Mouse (Mus musculus): ENCODE measurements around the gene Fdx1. TPM values are rescaled to one million over a fixed set of nuclear protein-coding genes. Genes with fewer than 3 reads are reported as not detected.

Fdx1 gene
- polyA plus RNA-seq, 1 experiment from 2014 or later: 103 TPM

DNA sequence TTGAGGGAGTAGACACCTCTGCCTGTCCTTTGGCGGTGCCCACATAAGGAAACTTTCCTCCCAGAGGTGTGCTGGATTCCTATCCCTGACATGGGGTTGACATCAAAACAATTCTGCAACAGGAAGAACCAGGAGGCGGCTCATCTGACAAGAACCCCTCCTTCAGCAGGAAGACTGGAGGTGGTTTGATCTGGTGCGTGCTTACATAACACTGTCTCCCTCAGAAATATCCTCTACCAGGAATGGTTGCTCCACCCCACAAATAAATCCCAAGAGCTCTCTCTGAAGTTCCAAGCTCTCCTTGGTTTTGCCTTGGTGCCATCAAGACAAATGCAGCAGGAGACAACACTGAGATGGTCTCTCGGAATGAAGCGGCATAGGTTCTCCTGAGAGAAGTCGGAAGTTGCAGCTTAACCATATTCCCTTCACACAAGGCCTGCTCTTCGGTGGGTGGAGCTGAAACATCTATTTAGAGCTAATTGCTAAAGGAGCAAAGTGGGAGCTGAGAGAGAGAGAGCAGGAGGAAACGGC is 38.7 kb downstream of the Fdx1 start:
- Histone ChIP-seq H3K36me3 (ENCODE audit: control insufficient read depth, insufficient read depth, low read length) (no peaks in the 10 kb centered on the region), H3K4me3 (ENCODE audit: control insufficient read depth in 1 of 2, insufficient read depth in 1 of 2, low read depth in 1 of 2, low read length in 2 of 2) (no peak overlapping the region), H3K4me1 (ENCODE audit: control insufficient read depth in 2 of 2, insufficient read depth in 2 of 2, low read length in 2 of 2) (peaks cover 6 to 7% of the 10 kb centered on the region in 2 experiments; a peak in 3 of 4 replicates), H3K4me2 (ENCODE audit: low read length) (no peak overlapping the region), H3K9me3 (ENCODE audit: control insufficient read depth, low read length) (no peaks in the 10 kb centered on the region), H3K27ac (replicated peaks in 1 of 2; ENCODE audit: control insufficient read depth in 1 of 2, insufficient read depth in 1 of 2, low read depth in 2 of 2, low read length in 2 of 2) (no peak overlapping the region), H3K9ac (ENCODE audit: low read length) (no peak overlapping the region), H3K27me3 (ENCODE audit: control insufficient read depth, insufficient read depth, low read length) (no peaks in the 10 kb centered on the region)
- WGBS: 64% methylated on average over 8 of the region's 8 CpGs
- no peak for ATAC-seq (ENCODE audit: insufficient number of reproducible peaks, insufficient read depth, low FRiP score, low read depth)

DNA sequence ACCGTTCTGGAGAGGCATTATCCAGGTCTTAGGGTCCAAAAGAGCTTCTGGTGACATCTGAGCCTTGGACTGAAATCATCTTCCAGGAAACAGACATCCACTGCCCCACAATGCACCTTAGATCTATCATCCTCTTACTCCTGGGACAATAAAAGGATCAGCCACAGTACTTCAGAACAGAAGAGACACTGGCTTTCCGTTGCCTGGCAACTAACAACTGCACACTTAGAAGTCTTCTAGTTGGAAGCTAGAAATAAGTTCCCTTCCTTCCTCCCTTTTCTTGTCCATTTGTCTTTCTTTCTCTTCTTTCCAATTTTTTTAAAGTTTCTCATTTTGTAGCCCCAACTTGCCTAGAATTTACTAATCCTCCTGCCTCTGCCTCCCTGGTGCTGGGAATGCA is 40.6 kb downstream of the Fdx1 start:
- H3K4me1 ChIP-seq (ENCODE audit: control insufficient read depth in 2 of 2, insufficient read depth in 2 of 2, low read length in 2 of 2): peaks cover 0 to under 1% of the 10 kb centered on the region in 2 experiments; a peak in 1 of 4 replicates
- 79% methylated on average over 2 of the region's 2 CpGs for WGBS
- H3K27me3 ChIP-seq (ENCODE audit: control insufficient read depth, insufficient read depth, low read length): no peaks in the 10 kb centered on the region
- H3K9ac ChIP-seq (ENCODE audit: low read length): no peak overlapping the region
- no peaks in the 10 kb centered on the region for H3K36me3 ChIP-seq (ENCODE audit: control insufficient read depth, insufficient read depth, low read length)
- H3K27ac ChIP-seq (replicated peaks in 1 of 2; ENCODE audit: control insufficient read depth in 1 of 2, insufficient read depth in 1 of 2, low read depth in 2 of 2, low read length in 2 of 2): no peak overlapping the region
- no peak overlapping the region for H3K4me2 ChIP-seq (ENCODE audit: low read length)
- H3K9me3 ChIP-seq (ENCODE audit: control insufficient read depth, low read length): no peaks in the 10 kb centered on the region
- no peak overlapping the region for H3K4me3 ChIP-seq (ENCODE audit: control insufficient read depth in 1 of 2, insufficient read depth in 1 of 2, low read depth in 1 of 2, low read length in 2 of 2)
- ATAC-seq (ENCODE audit: insufficient number of reproducible peaks, insufficient read depth, low FRiP score, low read depth): no peak

DNA sequence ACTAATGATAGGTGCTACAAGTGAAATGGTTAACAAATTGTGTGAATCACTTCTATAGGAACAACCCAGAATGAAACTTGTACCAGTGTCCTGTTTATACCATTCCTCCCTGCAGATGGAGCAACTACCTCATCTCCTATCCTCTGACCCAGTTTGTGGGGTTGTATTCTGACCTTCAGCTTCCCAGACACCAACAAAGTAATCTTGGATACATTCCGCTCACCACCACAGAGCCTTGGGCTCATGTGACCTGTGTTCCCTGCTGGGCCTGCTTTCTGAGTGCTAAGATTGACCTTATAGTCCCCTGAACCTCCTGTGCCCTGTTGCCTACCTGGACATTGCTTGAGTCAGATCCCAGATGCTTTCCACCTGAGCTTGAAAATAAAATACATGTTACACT is 47.8 kb downstream of the Fdx1 start:
- Histone ChIP-seq H3K4me3 (ENCODE audit: control insufficient read depth in 1 of 2, insufficient read depth in 1 of 2, low read depth in 1 of 2, low read length in 2 of 2) (no peak overlapping the region), H3K27me3 (ENCODE audit: control insufficient read depth, insufficient read depth, low read length) (no peaks in the 10 kb centered on the region), H3K9ac (ENCODE audit: low read length) (no peak overlapping the region), H3K27ac (replicated peaks in 1 of 2; ENCODE audit: control insufficient read depth in 1 of 2, insufficient read depth in 1 of 2, low read depth in 2 of 2, low read length in 2 of 2) (no peak overlapping the region), H3K4me1 (ENCODE audit: control insufficient read depth in 2 of 2, insufficient read depth in 2 of 2, low read length in 2 of 2) (no peaks in the 10 kb centered on the region; a peak in 1 of 4 replicates), H3K36me3 (ENCODE audit: control insufficient read depth, insufficient read depth, low read length) (no peaks in the 10 kb centered on the region), H3K9me3 (ENCODE audit: control insufficient read depth, low read length) (no peaks in the 10 kb centered on the region), H3K4me2 (ENCODE audit: low read length) (no peak overlapping the region)
- no peak for ATAC-seq (ENCODE audit: insufficient number of reproducible peaks, insufficient read depth, low FRiP score, low read depth)
- 52% methylated on average over 1 of the region's 1 CpGs for WGBS

DNA sequence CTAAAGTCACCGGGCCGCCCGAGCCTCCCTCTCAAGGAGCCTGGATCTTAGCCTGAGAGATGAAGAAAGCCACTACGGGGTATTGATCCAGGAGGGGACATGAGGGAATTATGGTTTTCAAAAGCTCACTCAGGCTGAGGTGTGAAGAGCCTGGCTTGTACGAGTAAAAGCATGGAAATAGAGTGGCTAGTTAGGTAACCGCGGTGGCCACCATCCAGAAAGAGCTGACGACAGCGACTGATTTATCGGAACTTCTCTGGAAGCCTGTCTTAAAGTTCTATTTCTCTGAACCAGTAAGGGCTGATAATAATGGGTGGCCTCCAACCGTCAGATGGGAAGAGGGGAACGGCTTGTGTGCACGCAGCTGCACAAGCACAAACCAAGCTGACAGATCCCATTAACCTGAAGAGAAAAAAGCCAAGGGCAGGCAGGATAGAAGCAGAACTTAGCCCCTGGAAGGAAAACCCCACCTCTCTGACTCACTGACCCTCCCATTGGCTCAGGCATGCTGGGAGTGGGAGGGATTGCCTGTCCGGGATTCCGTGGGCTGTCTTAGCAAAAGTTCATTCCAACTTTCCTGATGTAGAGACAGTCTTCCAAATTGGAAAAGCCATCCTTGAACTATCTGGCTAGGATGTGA is 48.8 kb downstream of the Fdx1 start:
- Histone ChIP-seq H3K9me3 (ENCODE audit: control insufficient read depth, low read length) (no peaks in the 10 kb centered on the region), H3K4me3 (ENCODE audit: control insufficient read depth in 1 of 2, insufficient read depth in 1 of 2, low read depth in 1 of 2, low read length in 2 of 2) (no peak overlapping the region), H3K9ac (ENCODE audit: low read length) (no peak overlapping the region), H3K27ac (replicated peaks in 1 of 2; ENCODE audit: control insufficient read depth in 1 of 2, insufficient read depth in 1 of 2, low read depth in 2 of 2, low read length in 2 of 2) (no peak overlapping the region), H3K27me3 (ENCODE audit: control insufficient read depth, insufficient read depth, low read length) (no peaks in the 10 kb centered on the region), H3K4me2 (ENCODE audit: low read length) (no peak overlapping the region), H3K36me3 (ENCODE audit: control insufficient read depth, insufficient read depth, low read length) (no peaks in the 10 kb centered on the region), H3K4me1 (ENCODE audit: control insufficient read depth in 2 of 2, insufficient read depth in 2 of 2, low read length in 2 of 2) (no peaks in the 10 kb centered on the region; a peak in 1 of 4 replicates)
- WGBS: 65% methylated on average over 15 of the region's 15 CpGs
- ATAC-seq (ENCODE audit: insufficient number of reproducible peaks, insufficient read depth, low FRiP score, low read depth): no peak

DNA sequence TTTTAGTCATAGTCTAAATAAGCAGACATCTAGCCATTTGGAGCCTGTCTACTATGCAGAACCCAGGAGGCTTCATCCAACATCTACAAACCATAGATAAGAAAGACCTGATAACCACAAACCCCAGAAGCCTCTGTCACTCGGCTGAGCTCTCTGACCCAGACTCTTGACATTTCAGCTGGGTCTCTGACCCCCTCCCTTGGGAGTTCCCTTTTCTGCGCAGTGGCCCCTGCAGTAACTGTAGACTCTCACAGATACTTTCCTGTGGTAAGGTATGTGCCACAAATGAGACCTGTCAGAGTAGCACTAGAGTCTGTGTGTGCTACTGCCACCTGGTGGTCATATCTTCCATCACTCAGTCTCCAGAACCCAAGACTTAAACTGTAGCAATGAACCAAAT is 54.5 kb downstream of the Fdx1 start:
- WGBS: 0% methylated on average over 2 of the region's 2 CpGs
- Histone ChIP-seq H3K4me2 (ENCODE audit: low read length) (no peak overlapping the region), H3K9me3 (ENCODE audit: control insufficient read depth, low read length) (no peaks in the 10 kb centered on the region), H3K27ac (replicated peaks in 1 of 2; ENCODE audit: control insufficient read depth in 1 of 2, insufficient read depth in 1 of 2, low read depth in 2 of 2, low read length in 2 of 2) (no peak overlapping the region), H3K9ac (ENCODE audit: low read length) (no peak overlapping the region), H3K4me3 (ENCODE audit: control insufficient read depth in 1 of 2, insufficient read depth in 1 of 2, low read depth in 1 of 2, low read length in 2 of 2) (no peak overlapping the region), H3K36me3 (ENCODE audit: control insufficient read depth, insufficient read depth, low read length) (no peaks in the 10 kb centered on the region), H3K27me3 (ENCODE audit: control insufficient read depth, insufficient read depth, low read length) (no peaks in the 10 kb centered on the region), H3K4me1 (ENCODE audit: control insufficient read depth in 2 of 2, insufficient read depth in 2 of 2, low read length in 2 of 2) (peaks cover 0 to 3% of the 10 kb centered on the region in 2 experiments; a peak in 2 of 4 replicates)
- ATAC-seq (ENCODE audit: insufficient number of reproducible peaks, insufficient read depth, low FRiP score, low read depth): peak; percentile 71

DNA sequence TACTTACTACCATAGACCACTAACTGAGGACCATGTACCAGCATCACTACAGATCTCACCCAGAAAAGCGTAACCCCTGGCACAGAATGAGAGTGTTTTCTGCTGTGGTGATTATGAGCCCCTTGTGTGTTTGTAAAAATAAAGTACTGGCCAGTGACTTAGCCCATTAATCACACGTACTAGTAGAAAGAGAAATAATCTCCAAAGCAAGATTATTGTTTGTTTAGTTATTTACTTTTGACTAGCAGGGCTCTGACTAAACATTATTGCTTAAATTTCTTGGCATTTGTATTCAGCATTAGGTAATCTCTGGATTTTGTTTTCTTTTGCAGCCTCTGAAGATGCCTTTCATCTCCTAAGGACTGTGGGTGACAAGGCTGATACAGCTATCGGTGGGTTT is 55.1 kb downstream of the Fdx1 start:
- Histone ChIP-seq H3K4me1 (ENCODE audit: control insufficient read depth in 2 of 2, insufficient read depth in 2 of 2, low read length in 2 of 2) (peaks cover 0 to 3% of the 10 kb centered on the region in 2 experiments; a peak in 2 of 4 replicates), H3K9ac (ENCODE audit: low read length) (no peak overlapping the region), H3K36me3 (ENCODE audit: control insufficient read depth, insufficient read depth, low read length) (no peaks in the 10 kb centered on the region), H3K27ac (replicated peaks in 1 of 2; ENCODE audit: control insufficient read depth in 1 of 2, insufficient read depth in 1 of 2, low read depth in 2 of 2, low read length in 2 of 2) (no peak overlapping the region), H3K9me3 (ENCODE audit: control insufficient read depth, low read length) (no peaks in the 10 kb centered on the region), H3K4me2 (ENCODE audit: low read length) (no peak overlapping the region), H3K27me3 (ENCODE audit: control insufficient read depth, insufficient read depth, low read length) (no peaks in the 10 kb centered on the region), H3K4me3 (ENCODE audit: control insufficient read depth in 1 of 2, insufficient read depth in 1 of 2, low read depth in 1 of 2, low read length in 2 of 2) (no peak overlapping the region)
- no peak for ATAC-seq (ENCODE audit: insufficient number of reproducible peaks, insufficient read depth, low FRiP score, low read depth)
- WGBS: 52% methylated on average over 3 of the region's 3 CpGs

DNA sequence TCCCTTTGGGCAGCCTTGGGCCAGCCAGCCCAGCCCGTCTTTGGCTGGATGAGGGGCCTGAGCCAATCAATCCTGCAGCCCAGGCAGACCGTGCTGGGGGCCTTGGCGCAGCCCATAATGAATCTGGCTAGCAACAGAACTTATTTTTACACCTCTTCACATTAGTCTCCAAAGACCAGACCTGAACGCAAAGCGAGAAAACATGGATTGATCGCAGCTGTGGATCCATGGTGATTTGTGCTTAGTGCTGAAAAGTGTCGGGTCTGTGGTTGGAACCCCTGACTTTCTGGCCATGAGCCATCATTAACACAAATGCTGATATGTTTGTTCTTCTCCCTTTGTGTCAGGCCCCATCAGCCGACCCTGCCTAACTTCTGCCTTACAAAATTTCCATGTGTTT is 56.4 kb downstream of the Fdx1 start:
- Histone ChIP-seq H3K9me3 (ENCODE audit: control insufficient read depth, low read length) (peaks cover 6% of the 10 kb centered on the region; the same call in 1 of the 2 replicates), H3K9ac (ENCODE audit: low read length) (no peak overlapping the region), H3K27ac (replicated peaks in 1 of 2; ENCODE audit: control insufficient read depth in 1 of 2, insufficient read depth in 1 of 2, low read depth in 2 of 2, low read length in 2 of 2) (no peak overlapping the region), H3K36me3 (ENCODE audit: control insufficient read depth, insufficient read depth, low read length) (no peaks in the 10 kb centered on the region), H3K4me1 (ENCODE audit: control insufficient read depth in 2 of 2, insufficient read depth in 2 of 2, low read length in 2 of 2) (peaks cover 0 to 3% of the 10 kb centered on the region in 2 experiments; a peak in 2 of 4 replicates), H3K4me2 (ENCODE audit: low read length) (no peak overlapping the region), H3K27me3 (ENCODE audit: control insufficient read depth, insufficient read depth, low read length) (no peaks in the 10 kb centered on the region), H3K4me3 (ENCODE audit: control insufficient read depth in 1 of 2, insufficient read depth in 1 of 2, low read depth in 1 of 2, low read length in 2 of 2) (no peak overlapping the region)
- ATAC-seq (ENCODE audit: insufficient number of reproducible peaks, insufficient read depth, low FRiP score, low read depth): no peak
- WGBS: 74% methylated on average over 8 of the region's 8 CpGs

All from heart, embryonic 14.5 days (tissue).